Mouse (Mus musculus): ENCODE measurements around the gene 2700049A03Rik.

DNA sequence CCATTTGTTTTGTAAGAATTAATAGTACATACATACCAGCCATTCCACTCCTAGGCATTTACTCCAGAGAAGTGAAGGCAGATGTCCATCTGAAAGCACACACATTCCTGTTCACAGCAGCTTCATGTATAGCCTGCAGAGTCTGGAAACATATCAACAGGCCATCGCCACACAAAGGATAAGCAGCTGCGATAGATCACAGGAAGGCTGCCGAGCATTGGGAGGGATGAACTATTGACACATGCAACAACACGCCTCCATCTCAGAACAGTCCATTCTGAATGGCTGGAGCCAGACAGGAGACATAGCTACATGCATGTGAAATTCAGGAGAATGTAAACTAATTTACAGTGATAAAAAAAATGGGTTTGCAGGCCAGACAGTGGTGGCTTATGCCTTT, 127.6 kb downstream of the 2700049A03Rik start:
- TF ChIP-seq CTCF (IDR thresholded peaks at IDR 0.05; ENCODE audit: insufficient read depth, low read depth, low read length) (no peak), POLR2A (IDR thresholded peaks at IDR 0.05; ENCODE audit: insufficient read depth, low read depth, low read length) (no peak)

Data from olfactory bulb, adult 2 months (tissue).